Mouse (Mus musculus) 3T3-L1 (cell line): ENCODE measurements around the gene Hbb-y.
"Not testable (repeated sequence)": the region's sequence is repeated elsewhere in the genome, so short reads cannot be mapped to it uniquely, and the experiment has no call there.

Experiments used
- DNase-seq: peaks from one replicate; pipeline ENCODE4 v3.0.0-alpha.2; 2015; ENCODE audit warnings: low read depth, low spot score

The Hbb-y gene

GRCm38 (mm10) chr7:103813152-103813551 is 39.9 kb downstream of the Hbb-y start:
- not testable (repeated sequence) for DNase-seq

GRCm38 (mm10) chr7:103812174-103812573 is 40.8 kb downstream of the Hbb-y start:
- DNase-seq, result no peak

- DNase-seq, result no peak
These were observed 41.7 kb downstream of the Hbb-y start for GRCm38 (mm10) chr7:103811223-103811845.

- DNase-seq, result no peak
These were observed 42.3 kb downstream of the Hbb-y start for GRCm38 (mm10) chr7:103810746-103811145.

- DNase-seq, result no peak
These were observed 42.7 kb downstream of the Hbb-y start for GRCm38 (mm10) chr7:103810296-103810695.

- no peak for DNase-seq
These were observed 43.2 kb downstream of the Hbb-y start for GRCm38 (mm10) chr7:103809801-103810155.

- DNase-seq, result no peak
These were observed 43.8 kb downstream of the Hbb-y start for GRCm38 (mm10) chr7:103808971-103809800.

- DNase-seq, result not testable (repeated sequence)
These were observed 44.9 kb downstream of the Hbb-y start for GRCm38 (mm10) chr7:103808120-103808519.

GRCm38 (mm10) chr7:103806856-103807255 is 46.2 kb downstream of the Hbb-y start:
- peak; percentile 35 for DNase-seq
